Mouse (Mus musculus) heart, postnatal 0 days (tissue): ENCODE data around the gene Ulk4.

Experiments used
- CTCF ChIP-seq: IDR thresholded peaks from 2 replicates; pipeline ENCODE4 v1.5.1; 2016; ENCODE audit warnings: antibody characterized with exemption, control low read depth, low read depth
- EP300 ChIP-seq: IDR thresholded peaks from 2 replicates; pipeline ENCODE4 v1.6.1; 2016; ENCODE audit warnings: antibody characterized with exemption, low read depth

DNA sequence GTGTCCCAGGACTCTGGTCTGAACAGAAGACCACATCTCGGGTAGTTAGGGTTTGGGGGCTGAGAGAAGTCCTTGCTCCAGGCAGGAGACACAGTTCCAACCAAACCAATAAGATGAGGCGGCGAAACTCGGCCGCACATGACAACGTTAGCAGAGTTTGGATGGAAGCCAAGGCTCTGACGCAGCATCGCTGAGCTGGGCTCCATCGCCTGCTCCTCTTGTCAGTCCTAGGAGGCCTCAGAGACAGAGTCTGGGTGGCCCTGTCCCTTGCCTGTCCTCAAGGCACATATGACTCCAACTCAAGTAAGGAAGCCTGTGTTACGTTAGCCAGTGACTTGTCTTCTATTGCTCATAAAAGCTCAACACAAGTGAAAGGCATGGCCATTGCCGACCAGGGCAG is 205.9 kb downstream of the Ulk4 start:
- TF ChIP-seq CTCF: no peak
- no peak for TF ChIP-seq EP300
